Mouse (Mus musculus) brain, embryonic 18.5 days (tissue): Measurements from ENCODE around the gene Ate1.
"Not testable (repeated sequence)": the region's sequence is repeated elsewhere in the genome, so short reads cannot be mapped to it uniquely, and the experiment has no call there.

Experiments used
- DNase-seq: peaks from one replicate; pipeline ENCODE4 v3.0.0-alpha.2; 2012; ENCODE audit warnings: low read depth, low spot score

Gene Ate1

DNA sequence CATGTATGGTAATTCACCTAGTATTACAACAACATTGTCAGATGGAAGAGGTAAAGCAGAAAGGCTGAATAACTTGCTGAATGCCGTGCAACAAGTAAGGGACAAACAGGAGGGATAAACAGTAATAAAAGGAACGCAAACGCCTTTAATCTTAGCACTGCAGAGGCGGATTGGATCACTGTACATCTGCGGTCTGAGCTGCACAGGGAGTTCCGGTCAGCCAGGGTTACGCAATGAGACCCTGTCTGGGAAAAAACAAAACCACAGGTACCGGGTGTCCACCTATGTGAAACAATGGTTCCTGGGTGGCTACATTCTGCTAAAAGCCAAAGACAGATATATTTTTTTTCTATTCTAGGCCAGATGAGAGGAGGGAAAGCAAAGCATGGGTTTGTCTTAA, 3.3 kb upstream of the Ate1 start:
- no peak for DNase-seq

DNA sequence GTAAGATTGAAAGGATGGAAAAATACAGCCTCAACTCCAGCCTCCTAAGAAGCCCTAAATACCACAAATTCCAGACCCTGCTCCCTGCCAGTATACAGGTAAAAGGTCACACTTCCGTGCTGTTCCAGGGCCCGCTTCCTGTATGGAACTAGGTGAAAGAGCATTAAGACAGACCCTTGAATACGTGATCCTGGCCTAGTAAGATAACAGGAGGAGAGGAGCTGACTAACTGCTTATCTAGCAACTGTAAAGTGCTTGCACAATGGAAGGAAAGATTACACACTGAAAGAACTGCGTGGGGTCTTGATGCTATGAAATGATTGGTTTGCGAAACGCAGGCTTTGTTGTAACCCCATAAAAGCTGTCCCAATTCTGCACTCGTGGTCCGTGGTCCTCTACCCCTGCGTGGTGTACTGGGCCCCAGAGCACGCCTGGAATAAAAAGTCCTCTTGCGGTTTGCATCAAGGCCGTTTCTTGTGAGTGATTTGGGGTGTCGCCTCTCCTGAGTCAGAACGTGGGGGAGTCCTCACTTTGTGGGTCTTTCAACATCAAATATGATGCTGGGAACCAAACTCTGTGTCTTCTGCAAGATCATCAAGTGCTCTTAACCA, 748 bp upstream of the Ate1 start:
- no peak for DNase-seq

DNA sequence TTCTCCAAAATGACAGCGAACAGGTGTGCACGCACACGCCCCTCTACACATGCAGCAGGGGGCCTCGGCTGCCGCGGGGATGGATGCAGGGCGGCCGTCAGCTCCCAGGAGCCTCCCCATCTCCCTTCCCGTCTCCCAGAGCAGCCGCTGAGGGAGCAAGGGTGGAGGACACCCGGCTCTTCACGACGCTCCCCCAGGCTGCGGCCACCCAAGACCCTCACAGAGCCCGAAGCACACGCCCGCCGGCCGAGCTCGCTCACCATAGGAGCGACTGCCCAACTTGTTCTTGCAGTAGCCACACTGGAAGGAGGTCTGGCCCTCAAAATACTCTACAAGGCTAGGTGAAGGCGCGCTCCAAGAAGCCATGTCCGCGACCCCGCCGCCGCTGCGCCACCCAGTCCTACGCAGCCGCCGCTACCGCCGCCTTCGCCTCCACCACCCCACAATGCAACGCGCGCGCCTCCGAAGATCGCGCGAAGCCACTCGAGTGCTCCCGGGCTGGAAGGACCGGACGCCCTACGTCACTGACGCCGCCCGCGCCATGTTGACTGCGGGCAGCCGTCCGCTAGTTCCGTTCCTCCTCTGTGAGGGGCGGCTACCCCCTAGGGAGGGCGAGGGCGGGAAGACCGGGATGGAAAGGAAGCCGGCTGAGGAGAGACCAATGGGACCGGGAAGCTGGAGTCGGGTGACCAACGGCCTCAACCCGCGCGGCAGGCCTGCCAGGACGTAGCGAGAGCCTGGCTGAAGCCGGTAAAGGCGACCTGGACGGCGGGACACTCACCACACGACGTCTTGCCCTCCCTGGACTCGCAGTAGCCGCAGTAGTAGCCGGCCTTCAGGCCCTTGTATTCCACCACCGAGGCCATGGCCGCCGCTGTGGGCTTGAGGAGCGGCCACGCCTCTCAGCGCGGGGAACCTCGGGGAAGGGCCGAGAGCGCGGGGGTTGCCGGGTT, 797 bp downstream of the Ate1 start:
- peak; percentile 95 for DNase-seq

DNA sequence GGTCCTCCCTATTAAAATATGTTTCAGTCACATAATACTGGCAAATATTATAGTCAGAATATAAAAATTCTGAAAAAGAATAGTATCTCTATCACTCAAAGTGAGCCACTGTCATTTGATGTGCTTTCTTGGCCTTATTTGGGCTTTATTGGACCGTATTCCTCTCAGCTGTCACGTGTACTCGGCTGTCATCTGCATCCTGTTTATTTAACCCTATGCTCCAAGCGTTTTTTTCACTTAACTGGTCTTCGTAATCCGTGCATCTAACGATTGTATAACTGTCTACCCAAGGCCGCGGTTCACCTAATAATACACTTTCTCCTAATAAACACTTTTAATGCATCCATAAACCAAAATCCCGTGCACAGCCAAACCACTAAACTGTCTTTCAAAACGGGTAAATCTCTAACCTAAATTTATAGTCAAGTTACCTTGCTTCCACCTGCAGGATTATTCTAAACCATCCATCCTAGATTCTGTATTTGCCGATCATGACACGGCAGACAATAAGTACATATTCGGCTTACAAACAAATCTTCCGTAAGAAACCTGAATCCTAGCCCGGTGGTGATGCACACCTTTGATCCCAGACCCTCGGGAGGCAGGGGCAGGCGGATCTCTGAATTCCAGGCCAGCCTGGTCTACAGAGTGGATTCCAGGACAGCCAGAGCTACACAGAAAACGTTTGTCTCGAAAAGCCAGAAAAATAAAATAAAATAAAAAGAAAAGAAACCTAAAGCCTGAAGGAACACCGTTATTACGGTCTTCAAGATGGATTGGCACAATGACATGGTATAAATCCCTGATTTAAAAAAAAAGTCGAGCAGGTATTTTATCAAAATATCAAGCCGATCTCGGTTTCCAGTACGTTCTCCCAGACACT, 1.7 kb downstream of the Ate1 start:
- no peak for DNase-seq

DNA sequence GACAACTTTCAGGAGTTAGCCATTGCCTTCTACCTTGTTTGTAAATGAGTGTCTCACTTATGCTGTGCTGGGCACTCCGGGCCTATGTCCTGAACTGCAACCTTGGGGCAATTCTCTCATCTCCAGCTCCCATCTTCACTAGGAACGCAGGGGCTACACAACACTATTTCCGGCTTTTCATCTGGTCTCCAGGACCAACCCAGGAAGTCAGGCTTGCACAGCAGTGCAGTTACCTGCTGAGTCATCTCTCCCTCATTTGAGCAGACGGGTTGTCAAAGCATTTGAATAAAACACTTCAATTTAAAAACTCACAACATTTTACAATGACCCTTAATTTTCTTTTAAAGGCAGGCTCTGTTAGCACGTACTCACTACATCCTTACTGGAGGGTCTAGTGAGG, 9.9 kb downstream of the Ate1 start:
- no peak for DNase-seq

DNA sequence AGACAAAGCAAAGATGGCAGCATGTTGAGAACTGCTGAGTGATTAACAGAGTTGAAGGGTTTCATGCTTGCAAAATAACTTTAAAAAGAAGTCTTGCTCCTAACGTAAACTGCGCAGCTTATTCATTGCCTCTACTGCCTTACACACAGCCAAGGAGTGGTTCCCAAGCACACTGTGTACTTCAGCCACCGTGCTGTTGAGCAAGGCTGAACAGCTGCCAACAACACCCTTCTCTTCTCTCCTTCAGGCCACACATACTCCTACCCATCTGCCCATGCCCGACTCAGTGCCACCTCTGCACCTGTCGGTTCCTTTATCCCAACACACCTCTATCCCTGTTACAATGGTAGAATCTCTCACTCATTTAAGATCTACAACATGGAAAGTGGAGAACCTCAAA, 17.2 kb downstream of the Ate1 start:
- DNase-seq, result no peak

DNA sequence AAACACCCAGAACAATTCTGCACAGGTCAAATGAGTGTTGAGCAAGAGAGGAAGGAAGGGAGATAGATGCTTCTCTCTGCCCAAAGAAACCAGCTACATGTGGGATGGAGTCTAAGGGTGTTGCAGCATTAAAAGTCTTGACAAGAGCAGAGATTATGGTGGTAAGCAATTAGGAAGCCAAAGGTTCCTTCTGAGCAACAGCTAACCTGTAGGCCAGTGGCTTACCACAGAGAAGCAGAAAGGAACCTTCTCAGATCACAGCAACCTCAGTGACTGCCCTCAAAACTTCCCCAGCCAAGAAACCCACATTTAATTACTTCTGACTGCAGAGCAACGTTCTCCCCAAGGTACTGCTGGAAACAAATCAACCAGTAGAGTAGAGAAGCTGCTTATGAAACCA, 18.7 kb downstream of the Ate1 start:
- no peak for DNase-seq

DNA sequence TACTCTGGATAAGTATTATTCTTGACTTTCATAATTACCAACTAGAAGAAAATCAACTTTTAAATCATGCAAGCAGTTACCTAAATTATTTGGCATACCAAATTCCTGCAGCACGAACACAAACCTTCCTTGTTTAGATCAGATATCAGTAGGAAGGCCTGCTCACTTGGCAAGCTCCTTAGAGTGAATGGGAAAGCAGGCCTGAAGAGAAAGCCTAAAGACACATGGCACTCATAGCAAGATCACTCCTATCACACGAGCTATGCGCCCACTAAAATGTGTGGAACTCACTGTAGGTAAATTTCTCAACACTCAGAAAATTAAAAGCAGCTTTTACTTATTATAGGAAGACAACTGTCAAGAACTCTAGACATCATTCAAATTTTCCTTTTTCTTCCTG, 26.8 kb downstream of the Ate1 start:
- DNase-seq, result no peak

DNA sequence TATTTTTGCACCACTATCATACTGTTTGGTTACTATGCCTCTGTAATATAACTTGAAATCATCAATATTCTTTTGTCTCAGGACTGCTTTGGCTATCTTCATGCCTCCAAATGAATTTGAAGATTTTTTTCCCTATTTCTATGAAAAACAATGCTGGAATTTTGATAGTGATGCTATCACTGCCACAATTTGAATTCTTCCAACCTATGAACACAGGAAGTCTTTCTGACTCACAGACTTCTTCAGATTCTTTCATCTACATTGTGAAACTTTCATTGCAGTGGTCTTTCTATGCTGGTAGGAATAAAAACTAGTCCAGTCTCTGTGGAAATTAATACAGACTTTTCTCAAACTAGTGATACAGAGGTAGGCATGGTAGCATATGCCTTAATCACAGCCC, 28.1 kb downstream of the Ate1 start:
- no peak for DNase-seq

DNA sequence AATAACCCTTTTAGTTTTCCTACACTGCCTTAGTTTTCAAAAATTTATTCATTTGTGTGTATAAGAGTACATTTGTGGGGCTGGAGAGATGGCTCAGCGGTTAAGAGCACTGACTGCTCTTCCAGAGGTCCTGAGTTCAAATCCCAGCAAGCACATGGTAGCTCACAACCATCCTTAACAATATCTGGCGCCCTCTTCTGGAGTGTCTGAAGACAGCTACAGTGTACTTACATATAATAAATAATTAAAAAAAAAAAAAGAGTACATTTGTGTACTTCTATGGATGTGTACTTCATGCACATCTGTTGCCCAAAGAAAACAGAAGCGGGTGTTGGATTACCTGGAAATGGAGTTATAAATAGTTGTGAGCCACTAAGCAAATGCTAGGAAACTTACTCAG, 41.2 kb downstream of the Ate1 start:
- not testable (repeated sequence) for DNase-seq

DNA sequence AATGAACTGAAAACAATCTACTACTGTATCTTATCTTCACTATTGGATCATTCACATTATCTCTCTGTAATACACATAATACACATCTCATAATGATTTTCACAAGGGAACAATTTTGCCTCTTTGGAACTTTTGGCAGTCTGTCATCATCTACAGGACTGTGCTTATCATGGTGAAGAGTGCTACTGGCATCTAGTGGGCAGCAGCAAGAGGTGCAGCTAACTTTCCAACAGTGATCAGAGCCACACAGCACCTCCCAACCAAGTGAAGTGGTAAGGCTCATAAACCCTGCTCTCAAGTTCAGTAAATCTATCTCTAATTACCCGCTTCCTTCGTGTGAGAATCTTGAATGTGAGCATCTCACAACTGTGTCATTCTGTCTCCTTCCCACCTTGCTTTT, 44.2 kb downstream of the Ate1 start:
- peak; percentile 43 for DNase-seq

DNA sequence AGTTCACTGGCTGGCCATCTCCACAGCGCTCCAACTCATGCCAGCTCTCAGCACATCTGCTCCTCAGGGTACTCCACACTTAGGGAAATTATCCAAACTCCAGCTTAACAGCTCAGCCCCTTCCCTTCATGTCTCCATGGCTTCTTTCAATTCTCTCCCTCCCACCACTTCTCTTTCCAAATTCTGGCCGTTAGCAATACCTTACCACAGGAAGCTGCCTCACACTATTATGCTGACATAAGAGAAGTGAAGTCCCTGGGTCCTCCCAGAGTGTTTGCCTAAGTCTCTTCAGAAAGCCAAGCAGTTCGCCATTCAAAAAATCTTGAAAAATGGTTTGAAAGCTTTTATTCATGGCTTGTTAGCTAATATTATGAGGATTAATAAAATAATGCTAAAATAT, 46.3 kb downstream of the Ate1 start:
- DNase-seq, result no peak

DNA sequence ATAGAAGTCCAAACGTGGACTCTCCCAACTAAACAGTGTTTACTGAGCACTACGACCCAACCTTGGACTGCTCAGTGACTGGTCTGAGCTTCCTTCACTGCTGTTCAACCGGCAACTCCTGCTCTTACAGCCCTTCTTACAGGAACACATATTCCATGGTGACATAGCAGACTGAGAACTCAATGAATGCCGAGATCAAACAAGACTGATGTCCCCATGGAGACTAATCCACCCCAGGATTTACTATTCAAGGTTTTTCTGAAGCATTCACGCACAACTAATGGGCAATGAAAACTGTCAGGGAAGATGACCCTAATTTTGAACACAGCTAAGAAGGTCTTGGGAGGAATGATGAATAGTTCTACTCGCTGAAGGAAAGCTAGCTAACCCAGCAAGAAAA, 47.5 kb downstream of the Ate1 start:
- no peak for DNase-seq

DNA sequence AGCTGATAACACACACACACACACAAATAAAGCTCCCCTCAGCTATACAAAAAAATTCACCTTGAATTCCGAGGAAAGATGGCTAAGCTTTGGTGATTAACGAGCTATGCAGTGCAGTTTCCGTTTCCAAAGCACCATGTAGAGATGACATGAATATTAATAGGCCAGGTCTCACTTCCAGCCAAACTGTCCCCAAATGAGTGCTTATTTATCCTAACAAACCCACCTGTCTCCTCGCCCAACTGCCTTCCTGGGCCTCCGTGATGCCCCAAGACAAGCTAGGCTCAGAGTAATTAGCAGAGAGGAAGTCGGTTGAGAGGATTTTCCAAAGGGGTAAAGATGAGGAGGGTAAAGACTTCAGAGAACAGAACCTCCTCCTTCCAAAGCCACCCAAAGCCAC, 49.1 kb downstream of the Ate1 start:
- no peak for DNase-seq

DNA sequence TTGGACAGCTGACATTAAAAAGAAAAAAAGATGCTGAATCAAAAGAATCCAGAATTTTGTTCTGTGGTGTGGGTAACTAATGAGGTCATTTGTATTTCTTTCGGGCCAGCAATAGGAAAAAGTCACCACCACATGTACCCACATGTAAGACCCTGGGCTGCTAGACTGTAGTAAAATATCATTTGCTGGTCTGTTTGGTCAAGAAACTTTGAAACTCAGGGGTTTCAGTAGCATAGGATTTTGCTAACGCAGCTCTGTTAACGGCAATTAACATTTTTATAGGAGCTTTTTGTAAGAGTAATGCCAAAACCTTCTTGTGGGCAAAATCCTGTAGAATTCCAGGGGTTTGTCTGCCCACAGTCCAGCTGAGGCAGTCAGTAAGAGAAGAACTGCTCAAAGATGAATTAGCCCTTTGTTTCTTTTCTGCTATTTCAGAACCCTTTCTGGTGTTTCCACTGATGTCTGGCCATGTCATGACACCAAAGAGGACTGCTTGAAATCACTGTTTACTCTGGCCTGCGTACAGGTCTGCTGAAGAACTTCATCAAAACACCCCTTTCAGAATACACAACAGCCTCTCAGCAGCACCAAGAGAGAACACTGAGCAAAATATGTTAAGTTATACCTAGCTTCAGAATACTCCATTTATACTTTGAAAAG, 64.5 kb downstream of the Ate1 start:
- DNase-seq, result no peak

DNA sequence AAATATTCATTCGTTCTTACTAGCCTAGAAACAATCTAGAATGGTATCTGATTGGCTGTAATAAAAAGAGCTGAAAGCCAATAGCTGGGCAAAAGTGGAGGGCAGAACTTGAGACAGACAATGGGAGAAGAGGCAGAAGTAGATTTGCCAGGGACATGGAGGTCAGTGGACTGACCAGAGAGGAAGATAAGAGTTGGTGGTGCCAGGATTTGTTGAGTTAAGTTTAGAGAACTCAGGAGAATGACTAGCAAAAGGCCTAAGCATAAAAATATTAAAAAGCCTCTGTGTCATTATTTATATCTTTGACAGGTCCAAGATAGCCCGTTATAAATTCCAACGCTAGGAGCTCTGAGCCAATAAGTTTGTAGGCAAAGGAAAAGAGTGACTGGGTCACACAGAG, 65.9 kb downstream of the Ate1 start:
- DNase-seq, result no peak

DNA sequence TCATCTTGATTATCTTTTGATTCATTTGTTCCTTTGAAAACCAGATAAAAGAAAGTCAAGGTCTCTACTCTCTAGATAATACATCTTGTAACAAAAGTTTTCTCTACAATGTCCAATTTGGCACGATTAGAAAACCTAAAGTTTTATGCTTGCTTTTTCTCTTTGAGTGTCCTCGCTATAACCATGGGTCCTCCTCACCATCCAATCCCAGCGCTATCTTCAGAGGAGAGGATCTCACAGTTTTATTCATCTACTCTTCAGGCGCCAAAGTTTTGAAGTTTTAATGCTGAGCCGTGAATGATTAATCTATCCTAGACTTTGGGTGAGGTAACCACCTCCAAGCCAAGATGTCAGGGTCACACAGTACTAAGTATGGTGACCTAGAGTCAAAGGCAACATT, 84.4 kb downstream of the Ate1 start:
- DNase-seq, result no peak

DNA sequence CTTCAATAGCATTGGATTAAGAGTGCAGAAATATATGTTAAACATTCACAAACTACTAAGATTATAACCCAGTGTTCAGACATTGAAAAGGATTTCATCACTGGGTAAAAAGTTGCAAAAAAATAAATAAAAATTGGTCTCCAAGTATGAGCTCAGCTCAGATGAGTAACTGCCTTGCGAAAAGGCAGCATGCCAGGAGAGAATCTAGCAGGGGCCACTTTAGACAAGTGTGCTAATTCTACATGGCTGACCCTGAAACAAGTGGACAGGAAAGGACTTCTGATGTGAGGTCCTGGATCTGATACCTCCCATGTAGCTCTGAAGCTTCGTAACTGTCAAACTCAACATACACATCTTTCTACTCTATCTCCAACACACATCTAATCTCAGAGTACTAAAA, 88.0 kb downstream of the Ate1 start:
- no peak for DNase-seq

DNA sequence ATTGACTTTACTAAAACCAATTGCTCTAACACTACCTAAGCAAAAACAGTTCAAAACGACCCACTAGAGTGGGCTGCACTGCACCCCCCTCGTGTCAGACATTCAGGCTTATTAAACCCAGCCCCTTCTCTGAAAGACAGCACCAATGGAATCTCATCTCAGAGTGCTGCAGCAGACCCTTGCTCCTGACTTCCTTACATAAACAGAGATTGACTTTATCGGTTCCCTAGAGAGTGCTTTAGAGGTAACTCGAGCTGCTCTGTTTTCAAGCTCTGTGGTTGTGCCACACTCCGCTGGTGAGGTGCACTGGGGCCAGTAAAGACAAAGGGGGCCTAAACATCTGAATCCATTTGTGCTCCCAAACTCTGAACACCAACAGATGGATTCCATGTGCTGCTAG, 93.6 kb downstream of the Ate1 start:
- DNase-seq, result no peak

DNA sequence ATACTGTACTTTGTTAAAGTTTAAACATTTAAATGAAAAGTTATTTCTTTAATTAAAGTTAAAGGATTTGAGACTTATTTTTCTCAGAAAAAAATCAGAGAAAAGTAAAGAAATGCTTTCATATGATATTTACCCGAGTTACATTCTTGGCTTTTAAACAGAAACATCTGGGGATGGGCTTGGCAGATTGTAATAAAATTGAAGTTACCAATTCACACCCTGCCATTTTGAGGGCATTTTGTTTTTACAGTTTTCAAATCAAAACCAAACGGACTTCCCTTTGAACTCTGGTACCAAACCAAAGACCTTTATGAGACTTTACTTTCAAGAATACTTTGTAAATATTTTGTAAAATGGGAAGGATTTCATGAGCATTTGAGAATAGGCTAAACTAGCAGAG, 94.2 kb downstream of the Ate1 start:
- no peak for DNase-seq

DNA sequence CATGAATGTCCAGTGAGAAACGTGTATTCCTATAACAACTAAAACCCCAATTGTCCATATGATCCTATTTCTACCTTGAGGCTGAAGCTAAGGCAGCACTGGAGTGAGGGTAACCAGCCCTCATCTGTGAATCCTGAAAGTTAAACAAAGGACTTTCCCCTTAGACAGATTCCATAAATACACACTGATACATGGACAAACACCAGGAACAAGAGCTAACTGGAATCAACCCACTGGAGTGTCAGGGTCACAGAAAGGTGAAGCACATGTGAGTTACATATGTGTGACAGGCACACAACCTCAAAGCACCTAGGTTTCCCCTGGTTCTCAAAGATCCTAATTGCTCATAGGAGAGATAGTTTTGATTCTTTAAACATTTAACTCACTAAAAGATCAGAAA, 100.2 kb downstream of the Ate1 start:
- DNase-seq, result no peak

DNA sequence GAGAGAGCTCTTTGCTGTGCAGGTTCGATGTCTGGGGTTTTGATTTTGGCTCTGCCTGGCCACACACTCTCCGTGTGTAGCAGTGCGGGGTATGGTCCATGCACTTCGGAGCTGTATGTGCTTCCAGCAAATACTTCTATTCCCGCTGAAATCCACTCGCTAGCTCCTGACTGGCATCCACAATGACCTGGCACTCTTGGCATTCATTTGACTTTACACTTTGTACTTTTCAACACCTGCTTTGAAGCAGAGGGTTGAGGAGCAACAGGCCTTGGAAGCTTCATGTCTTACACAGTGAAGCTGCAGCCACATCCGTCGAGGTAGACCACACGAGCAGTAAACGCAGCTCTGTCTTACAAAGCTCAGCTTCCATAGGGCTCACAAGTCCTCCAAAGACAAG, 112.5 kb downstream of the Ate1 start:
- DNase-seq, result no peak
